Mouse (Mus musculus) monocyte, adult 2 months (primary cell): ENCODE measurements around the gene Slc35b4.

ENCODE experiments used
- DNase-seq, 2 experiments: peaks; one replicate each; pipeline ENCODE4 v3.0.0; 2022; ENCODE audit warnings: low spot score in 2 of 2, low read depth in 1 of 2

The Slc35b4 gene

GRCm38 (mm10) chr6:34138366-34138765 lies 38.5 kb downstream of the Slc35b4 start:
- DNase-seq, result no peak

GRCm38 (mm10) chr6:34132391-34132790 lies 44.5 kb downstream of the Slc35b4 start:
- no peak for DNase-seq

- DNase-seq, result no peak
Measured at GRCm38 (mm10) chr6:34129261-34129660, 47.6 kb downstream of the Slc35b4 start.

GRCm38 (mm10) chr6:34124401-34124800 lies 52.5 kb downstream of the Slc35b4 start:
- DNase-seq, result no peak

- no peak for DNase-seq
Measured at GRCm38 (mm10) chr6:34116838-34117478, 60.0 kb downstream of the Slc35b4 start.

GRCm38 (mm10) chr6:34111406-34111805 lies 65.5 kb downstream of the Slc35b4 start:
- no peak for DNase-seq

GRCm38 (mm10) chr6:34110571-34110970 lies 66.3 kb downstream of the Slc35b4 start:
- DNase-seq, result no peak
